Mouse (Mus musculus): ENCODE results near the gene Ssh1.

- no peak for TF ChIP-seq TAL1 (IDR thresholded peaks at IDR 0.05; ENCODE audit: low read length)
- no peak for TF ChIP-seq GATA1 (IDR thresholded peaks at IDR 0.05; ENCODE audit: low read length)
Observed at GRCm38 (mm10) chr5:114005100-114005499, 11.4 kb upstream of the Ssh1 start.
